Mouse (Mus musculus): ENCODE measurements around the gene Prr5l. TPM values are rescaled to one million over a fixed set of nuclear protein-coding genes. Genes with fewer than 3 reads are reported as not detected.

The Prr5l gene
- polyA plus RNA-seq (2015; fragmentation: Nextera tagmentation; extraction: Ambion mirVana) = 60.4 and 63.7 TPM in 2 replicates

- ATAC-seq (replicated peaks; ENCODE audit: low FRiP score) = no peak
- Histone ChIP-seq H3K9ac (no peak within 1 kb of the TSS), H3K36me3 (no peaks in the 10 kb centered on the region), H3K27ac (no peak within 1 kb of the TSS), H3K4me2 (no peak within 1 kb of the TSS), H3K9me3 (replicated peaks) (no peaks in the 10 kb centered on the region), H3K27me3 (no peaks in the 10 kb centered on the region), H3K4me1 (peaks cover 8% of the 10 kb centered on the region), H3K4me3 (replicated peaks) (no peak within 1 kb of the TSS)
- WGBS = 34% methylated on average over 3 of the region's 3 CpGs
Measured at GRCm38 (mm10) chr2:101882998-101883397, at the start of gene Prr5l. TSS of gene Prr5l (minus strand) at chr2:101883027.

DNA sequence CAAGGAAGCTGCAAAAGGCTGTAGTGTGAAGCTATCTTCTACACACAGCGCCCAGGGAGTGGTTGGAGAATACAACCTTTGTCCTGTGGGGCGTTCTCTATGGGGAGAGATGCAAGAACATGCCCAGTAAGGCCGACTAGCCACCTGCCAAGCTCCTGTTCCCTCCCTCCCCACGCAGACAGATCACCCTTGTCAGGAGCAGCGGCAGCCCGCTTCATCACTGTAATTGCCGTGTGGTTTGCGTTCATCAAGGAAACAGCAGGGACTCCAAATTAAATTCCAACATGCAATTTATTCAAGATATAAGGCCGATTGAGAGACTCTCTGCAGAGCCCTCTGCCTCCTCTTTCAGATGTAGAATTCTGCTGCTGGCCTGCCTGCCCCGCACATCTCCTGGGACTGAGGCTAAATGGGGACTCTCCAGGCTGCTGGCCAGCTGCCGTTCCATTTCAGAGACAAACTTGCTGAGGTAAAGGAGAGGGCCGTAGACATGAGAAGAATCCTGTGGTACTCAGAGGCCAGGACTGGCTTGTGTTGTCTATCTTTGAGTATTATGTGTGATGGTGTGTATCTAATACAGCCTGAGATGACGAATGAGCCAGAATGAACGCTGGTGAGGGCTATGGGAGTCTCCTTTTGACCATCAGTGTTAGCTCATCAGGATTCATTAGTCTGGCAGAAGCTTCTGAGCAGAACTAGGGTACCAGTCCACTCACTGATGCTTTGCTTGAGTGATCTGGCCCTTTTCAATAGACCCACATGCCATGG, 49.5 kb upstream of the Prr5l start:
- WGBS = 83% methylated on average over 14 of the region's 14 CpGs
- no peak for ATAC-seq (replicated peaks; ENCODE audit: low FRiP score)
- H3K9ac ChIP-seq = no peak overlapping the region
- H3K36me3 ChIP-seq = no peaks in the 10 kb centered on the region
- no peaks in the 10 kb centered on the region for H3K9me3 ChIP-seq (replicated peaks)
- no peaks in the 10 kb centered on the region for H3K4me1 ChIP-seq
- H3K4me2 ChIP-seq = no peak overlapping the region
- no peak overlapping the region for H3K27ac ChIP-seq
- H3K27me3 ChIP-seq = no peaks in the 10 kb centered on the region
- no peak overlapping the region for H3K4me3 ChIP-seq (replicated peaks)

DNA sequence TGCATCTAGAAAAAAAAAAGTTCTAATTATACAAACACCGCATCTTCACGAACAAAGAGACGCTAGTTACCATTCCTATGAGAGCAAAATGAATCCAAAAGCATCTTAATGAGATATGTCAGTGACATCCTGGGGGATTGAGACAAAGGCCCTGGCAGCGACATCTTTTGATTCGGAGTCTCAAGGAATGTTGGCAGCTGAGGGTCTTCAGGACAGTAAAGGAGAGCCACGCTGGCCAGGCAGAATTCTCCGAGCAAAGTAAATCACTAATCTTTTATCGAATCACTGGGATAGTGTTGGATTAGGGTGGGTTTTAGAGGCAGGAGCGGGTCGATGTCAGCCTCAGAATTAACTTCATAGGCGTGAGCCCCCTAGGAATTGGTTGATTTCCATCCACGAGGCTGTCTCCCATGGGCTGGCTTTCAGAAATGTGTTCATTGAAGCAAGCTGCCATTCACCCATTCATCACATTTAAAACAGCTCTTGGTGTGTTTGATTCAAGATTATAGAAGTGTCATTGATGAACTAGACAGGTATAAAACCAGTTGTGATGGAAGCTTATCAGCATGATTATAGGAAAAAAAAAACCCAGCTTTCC, 42.9 kb upstream of the Prr5l start:
- no peak overlapping the region for H3K4me3 ChIP-seq (replicated peaks)
- WGBS = 88% methylated on average over 12 of the region's 12 CpGs
- no peaks in the 10 kb centered on the region; the same call in 1 of the 2 replicates for H3K4me1 ChIP-seq
- H3K27ac ChIP-seq = no peak overlapping the region
- no peak for ATAC-seq (replicated peaks; ENCODE audit: low FRiP score)
- H3K9ac ChIP-seq = no peak overlapping the region
- H3K4me2 ChIP-seq = no peak overlapping the region
- H3K27me3 ChIP-seq = no peaks in the 10 kb centered on the region
- no peaks in the 10 kb centered on the region for H3K36me3 ChIP-seq
- H3K9me3 ChIP-seq (replicated peaks) = no peaks in the 10 kb centered on the region

DNA sequence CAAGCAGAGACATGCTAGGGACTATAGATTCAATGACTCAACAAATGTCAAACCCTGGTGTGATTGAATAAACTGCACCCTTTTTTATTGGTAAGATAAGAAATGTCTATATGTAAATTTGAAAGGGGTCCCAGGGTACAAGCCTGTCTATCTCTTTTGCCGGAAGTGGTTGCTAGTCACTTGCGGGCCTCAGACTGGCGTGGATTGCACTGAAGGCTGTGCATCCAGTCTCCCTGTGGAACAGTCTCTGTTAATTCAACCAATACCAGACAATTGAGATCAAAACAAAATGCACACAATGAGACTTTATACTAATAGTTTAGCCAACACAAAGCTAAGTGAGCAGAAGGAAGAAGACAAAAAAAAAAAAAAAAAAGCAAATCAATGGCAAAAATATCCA, 42.4 kb upstream of the Prr5l start:
- H3K4me1 ChIP-seq = no peaks in the 10 kb centered on the region; the same call in 1 of the 2 replicates
- H3K4me3 ChIP-seq (replicated peaks) = no peak overlapping the region
- no peak overlapping the region for H3K27ac ChIP-seq
- H3K36me3 ChIP-seq = no peaks in the 10 kb centered on the region
- H3K4me2 ChIP-seq = no peak overlapping the region
- H3K9ac ChIP-seq = no peak overlapping the region
- H3K9me3 ChIP-seq (replicated peaks) = no peaks in the 10 kb centered on the region
- WGBS = 93% methylated on average over 3 of the region's 3 CpGs
- no peak for ATAC-seq (replicated peaks; ENCODE audit: low FRiP score)
- no peaks in the 10 kb centered on the region for H3K27me3 ChIP-seq

GRCm38 (mm10) chr2:101923181-101923580, 40.4 kb upstream of the Prr5l start:
- no peak overlapping the region for H3K4me3 ChIP-seq (replicated peaks)
- no peak overlapping the region for H3K27ac ChIP-seq
- no peak overlapping the region for H3K4me2 ChIP-seq
- WGBS = 67% methylated on average over 4 of the region's 4 CpGs
- no peaks in the 10 kb centered on the region for H3K27me3 ChIP-seq
- ATAC-seq (replicated peaks; ENCODE audit: low FRiP score) = no peak
- H3K9me3 ChIP-seq (replicated peaks) = no peaks in the 10 kb centered on the region
- no peaks in the 10 kb centered on the region; the same call in 1 of the 2 replicates for H3K4me1 ChIP-seq
- H3K36me3 ChIP-seq = no peaks in the 10 kb centered on the region
- no peak overlapping the region for H3K9ac ChIP-seq

- Histone ChIP-seq H3K27me3 (no peaks in the 10 kb centered on the region), H3K4me2 (no peak overlapping the region), H3K4me1 (no peaks in the 10 kb centered on the region; the same call in 1 of the 2 replicates), H3K27ac (no peak overlapping the region), H3K9me3 (replicated peaks) (no peaks in the 10 kb centered on the region), H3K36me3 (no peaks in the 10 kb centered on the region), H3K4me3 (replicated peaks) (no peak overlapping the region), H3K9ac (no peak overlapping the region)
- ATAC-seq (replicated peaks; ENCODE audit: low FRiP score) = no peak
- WGBS = 88% methylated on average over 4 of the region's 4 CpGs
Measured at GRCm38 (mm10) chr2:101922302-101922701, 39.5 kb upstream of the Prr5l start.

DNA sequence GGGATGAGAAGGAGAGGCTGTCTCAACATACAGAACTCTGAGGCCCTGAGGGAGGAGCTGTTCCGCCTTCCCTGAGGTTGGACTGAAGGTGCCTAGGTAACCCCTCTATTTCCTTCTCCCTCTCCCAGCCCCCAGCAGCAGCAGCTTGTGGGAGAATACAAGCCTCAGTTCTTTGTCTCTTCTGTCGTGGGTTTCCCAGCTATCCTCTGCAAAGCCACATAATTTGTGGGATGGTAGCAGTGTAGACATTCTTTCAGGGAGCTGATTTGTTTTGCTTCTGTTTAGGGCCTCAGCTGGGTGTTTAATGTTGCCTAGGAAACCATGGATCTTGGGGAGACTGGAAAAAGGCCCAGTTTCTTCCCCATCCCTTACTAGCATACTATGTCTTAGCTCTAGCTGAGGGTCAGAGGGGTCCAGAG, 37.3 kb upstream of the Prr5l start:
- no peak for ATAC-seq (replicated peaks; ENCODE audit: low FRiP score)
- Histone ChIP-seq H3K36me3 (0 out of 2 replicates have a peak, but pooled peaks cover 3% of the 10 kb centered on the region), H3K27ac (no peak overlapping the region), H3K27me3 (no peaks in the 10 kb centered on the region), H3K4me1 (no peaks in the 10 kb centered on the region; the same call in 1 of the 2 replicates), H3K9me3 (replicated peaks) (no peaks in the 10 kb centered on the region), H3K9ac (no peak overlapping the region), H3K4me3 (replicated peaks) (no peak overlapping the region), H3K4me2 (no peak overlapping the region)
- 45% methylated on average over 2 of the region's 2 CpGs for WGBS

DNA sequence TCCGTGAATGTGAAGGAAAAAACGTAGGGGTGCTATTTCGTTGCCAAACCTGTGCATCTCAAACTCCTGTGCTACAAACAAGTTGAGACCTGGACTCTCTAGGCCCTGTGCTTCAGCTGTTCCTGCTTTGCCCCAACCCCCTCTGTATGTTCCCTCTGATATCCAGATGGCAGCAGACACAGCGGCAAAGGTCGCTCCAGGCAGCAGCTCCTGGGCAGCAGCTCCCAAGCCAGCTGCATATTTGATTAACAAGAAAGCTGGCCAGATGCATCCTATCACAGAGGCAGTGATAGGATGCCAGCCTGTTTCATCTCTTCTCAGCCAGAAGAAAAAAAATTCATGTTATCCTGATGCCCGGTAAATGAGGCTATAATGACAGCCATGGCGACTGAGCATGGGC, 35.7 kb upstream of the Prr5l start:
- Histone ChIP-seq H3K9ac (no peak overlapping the region), H3K27ac (no peak overlapping the region), H3K4me1 (no peaks in the 10 kb centered on the region; the same call in 1 of the 2 replicates), H3K4me3 (replicated peaks) (no peak overlapping the region), H3K36me3 (0 out of 2 replicates have a peak, but pooled peaks cover 3% of the 10 kb centered on the region), H3K4me2 (no peak overlapping the region), H3K27me3 (no peaks in the 10 kb centered on the region), H3K9me3 (replicated peaks) (no peaks in the 10 kb centered on the region)
- WGBS = 75% methylated on average over 7 of the region's 7 CpGs
- ATAC-seq (replicated peaks; ENCODE audit: low FRiP score) = no peak

GRCm38 (mm10) chr2:101909326-101910080, 26.7 kb upstream of the Prr5l start:
- no peak overlapping the region for H3K27ac ChIP-seq
- no peaks in the 10 kb centered on the region for H3K36me3 ChIP-seq
- H3K27me3 ChIP-seq = no peaks in the 10 kb centered on the region
- no peak overlapping the region for H3K9ac ChIP-seq
- no peak overlapping the region for H3K4me2 ChIP-seq
- H3K4me1 ChIP-seq = peaks cover 10% of the 10 kb centered on the region
- no peak overlapping the region for H3K4me3 ChIP-seq (replicated peaks)
- no peaks in the 10 kb centered on the region for H3K9me3 ChIP-seq (replicated peaks)
- ATAC-seq (replicated peaks; ENCODE audit: low FRiP score) = no peak
- WGBS = 88% methylated on average over 15 of the region's 15 CpGs

- no peaks in the 10 kb centered on the region for H3K36me3 ChIP-seq
- no peak overlapping the region for H3K4me3 ChIP-seq (replicated peaks)
- no peaks in the 10 kb centered on the region for H3K9me3 ChIP-seq (replicated peaks)
- peaks cover 10% of the 10 kb centered on the region for H3K4me1 ChIP-seq
- H3K27me3 ChIP-seq = no peaks in the 10 kb centered on the region
- H3K4me2 ChIP-seq = no peak overlapping the region
- WGBS = 72% methylated on average over 13 of the region's 13 CpGs
- H3K27ac ChIP-seq = no peak overlapping the region; the same call in 1 of the 2 replicates
- ATAC-seq (replicated peaks; ENCODE audit: low FRiP score) = no peak
- no peak overlapping the region for H3K9ac ChIP-seq
Measured at GRCm38 (mm10) chr2:101908773-101909172, 25.9 kb upstream of the Prr5l start.

DNA sequence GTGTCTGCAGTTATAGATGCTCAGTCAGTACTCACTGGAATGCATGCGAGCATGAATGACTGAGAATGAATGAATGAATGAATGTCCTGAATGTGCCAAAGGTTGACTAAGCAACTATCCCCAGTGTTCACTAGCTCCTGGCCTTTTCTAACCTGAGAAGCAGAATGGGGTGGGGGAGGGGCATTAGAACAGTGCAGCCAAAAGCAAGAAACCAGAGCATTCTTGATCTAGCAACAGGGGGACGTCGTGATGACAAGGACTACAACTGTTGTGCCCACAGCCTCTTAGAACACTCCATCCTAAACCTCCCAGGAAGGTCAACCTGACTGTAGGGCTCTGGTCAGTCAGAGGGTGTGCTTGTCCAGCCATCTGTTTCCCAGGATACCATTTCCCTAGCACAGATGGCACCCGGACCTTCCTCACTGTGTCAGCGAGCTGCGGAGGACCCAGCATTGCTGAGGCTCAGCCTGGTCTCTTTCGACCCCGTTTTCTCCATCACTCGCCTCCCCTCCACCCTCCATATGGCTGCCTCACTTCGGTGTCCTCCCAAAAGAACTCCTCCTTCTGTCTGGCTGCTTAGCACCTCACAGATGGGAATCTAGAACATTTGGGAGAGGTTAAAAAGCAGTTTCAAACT, 24.7 kb upstream of the Prr5l start:
- no peak for ATAC-seq (replicated peaks; ENCODE audit: low FRiP score)
- Histone ChIP-seq H3K27me3 (no peaks in the 10 kb centered on the region), H3K27ac (no peak overlapping the region), H3K4me3 (replicated peaks) (no peak overlapping the region), H3K9ac (no peak overlapping the region), H3K9me3 (replicated peaks) (no peaks in the 10 kb centered on the region), H3K4me1 (peaks cover 10% of the 10 kb centered on the region), H3K36me3 (no peaks in the 10 kb centered on the region), H3K4me2 (no peak overlapping the region)
- whole genome bisulfite sequencing = 63% methylated on average over 10 of the region's 10 CpGs

DNA sequence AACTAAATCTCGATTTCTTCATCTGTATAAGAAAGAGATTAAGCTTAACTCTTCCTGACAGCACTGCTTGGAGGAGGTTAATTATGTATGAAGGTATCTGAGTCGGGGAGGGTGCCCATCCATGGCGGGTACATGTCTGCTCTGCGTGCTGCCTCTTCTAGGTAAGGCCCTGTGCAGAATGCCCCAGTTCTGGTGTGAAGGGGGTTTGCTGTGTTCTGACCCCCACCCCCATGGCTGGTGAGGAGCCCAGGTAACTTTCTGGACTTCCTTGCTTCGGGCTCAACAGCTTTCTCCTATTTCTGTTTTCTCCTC, 23.5 kb upstream of the Prr5l start:
- H3K36me3 ChIP-seq = 0 out of 2 replicates have a peak, but pooled peaks cover 3% of the 10 kb centered on the region
- H3K4me1 ChIP-seq = peaks cover 10% of the 10 kb centered on the region
- no peak overlapping the region for H3K27ac ChIP-seq
- no peak overlapping the region for H3K4me3 ChIP-seq (replicated peaks)
- no peaks in the 10 kb centered on the region for H3K9me3 ChIP-seq (replicated peaks)
- peak overlapping the region; percentile 57; the same call in 1 of the 2 replicates for H3K4me2 ChIP-seq
- H3K27me3 ChIP-seq = no peaks in the 10 kb centered on the region
- H3K9ac ChIP-seq = no peak overlapping the region
- 50% methylated on average over 5 of the region's 5 CpGs for WGBS
- ATAC-seq (replicated peaks; ENCODE audit: low FRiP score) = peak; percentile 59; the same call in 1 of the 2 replicates
